Mouse (Mus musculus) neural tube, embryonic 12.5 days (tissue): ENCODE data around the gene Top3b. TPM values are rescaled to one million over a fixed set of nuclear protein-coding genes. Genes with fewer than 3 reads are reported as not detected.

Source experiments
- polyA plus RNA-seq: library from polyadenylated mRNA; unstranded; fragments of >200 nt; fragmentation: Nextera tagmentation; extraction: Ambion mirVana; gene quantifications from 2 replicates; pipeline ENCODE4 v1.2.1, GENCODE M21; 2016

Top3b gene
- polyA plus RNA-seq, 1 experiment from 2014 or later = 63.1 TPM

Other genes starting within 250 kb of the Top3b start
- not detected in 2 replicates for gene Olfr19, start 194.3 kb upstream of the Top3b start, polyA plus RNA-seq
- 3.4 and 4.3 TPM in 2 replicates for gene Spag6l, start 41.3 kb upstream of the Top3b start, polyA plus RNA-seq
- gene Igll1, start 6.8 kb upstream of the Top3b start, polyA plus RNA-seq = 0.17 TPM in 1 of 2 replicates, not detected in the other
- 0.66 and 1.9 TPM in 2 replicates for gene Vpreb1, start 107 bp downstream of the Top3b start, polyA plus RNA-seq
- 31.3 and 31.4 TPM in 2 replicates for gene Ppm1f, start 25.7 kb downstream of the Top3b start, polyA plus RNA-seq
- 177 and 184 TPM in 2 replicates for gene Mapk1, start 112.6 kb downstream of the Top3b start, polyA plus RNA-seq
- 95.0 and 98.6 TPM in 2 replicates for gene Ypel1, start 199.0 kb downstream of the Top3b start, polyA plus RNA-seq
- gene Ppil2, start 240.5 kb downstream of the Top3b start, polyA plus RNA-seq = 159 and 161 TPM in 2 replicates